Mouse (Mus musculus): ENCODE data around the gene Tmem108.
"Not testable (repeated sequence)": the region's sequence is repeated elsewhere in the genome, so short reads cannot be mapped to it uniquely, and the experiment has no call there.

The Tmem108 gene

DNA sequence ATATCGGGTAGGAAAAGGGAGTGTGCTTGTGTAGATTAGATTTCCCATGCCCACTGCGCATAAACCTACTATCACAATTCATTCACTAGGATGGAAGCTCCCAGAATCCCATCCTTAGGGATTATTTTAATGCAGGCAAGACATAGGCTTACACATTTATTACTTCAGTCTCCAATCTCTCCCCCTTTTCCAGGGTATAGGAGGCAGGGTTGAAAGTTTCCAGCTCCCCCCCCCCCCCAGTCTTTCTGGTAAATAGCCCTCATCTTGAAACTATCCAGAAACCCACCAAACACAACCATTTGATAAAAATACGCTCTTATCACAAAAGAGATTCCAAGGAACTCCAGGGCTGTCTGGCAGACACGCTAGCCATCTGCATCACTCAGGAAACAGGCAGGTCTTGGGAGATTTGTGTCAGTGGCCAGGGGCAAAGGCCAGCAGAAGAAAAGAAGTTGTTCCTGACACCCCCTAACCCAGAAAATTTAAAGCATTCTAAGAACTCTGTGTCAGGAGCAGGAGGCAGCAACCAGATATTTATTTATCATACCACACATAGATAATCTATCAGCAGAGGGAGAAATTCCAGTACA is 79.8 kb downstream of the Tmem108 start:
- DNase-seq (ENCODE audit: low spot score in 2 of 2): no peak

DNA sequence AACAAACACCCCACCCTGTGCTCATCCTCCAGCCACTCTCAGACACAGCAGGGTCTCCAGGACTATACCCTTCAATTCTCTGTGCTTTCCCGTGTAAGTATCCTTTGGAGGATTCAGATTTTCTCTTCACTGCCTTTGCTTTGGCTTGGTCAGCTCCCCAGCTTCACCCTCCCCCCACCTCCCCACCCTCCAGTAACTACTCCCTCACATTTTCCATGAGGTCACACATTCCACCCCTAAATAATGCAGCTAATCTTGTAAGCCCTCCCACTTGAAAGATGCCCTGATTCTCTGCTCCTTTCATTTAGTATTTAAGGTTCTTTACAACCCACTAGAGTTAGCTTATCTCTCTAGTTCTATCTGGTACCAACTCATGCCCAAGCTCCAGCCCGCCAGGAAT is 82.4 kb downstream of the Tmem108 start:
- DNase-seq (ENCODE audit: low spot score in 2 of 2): no peak

DNA sequence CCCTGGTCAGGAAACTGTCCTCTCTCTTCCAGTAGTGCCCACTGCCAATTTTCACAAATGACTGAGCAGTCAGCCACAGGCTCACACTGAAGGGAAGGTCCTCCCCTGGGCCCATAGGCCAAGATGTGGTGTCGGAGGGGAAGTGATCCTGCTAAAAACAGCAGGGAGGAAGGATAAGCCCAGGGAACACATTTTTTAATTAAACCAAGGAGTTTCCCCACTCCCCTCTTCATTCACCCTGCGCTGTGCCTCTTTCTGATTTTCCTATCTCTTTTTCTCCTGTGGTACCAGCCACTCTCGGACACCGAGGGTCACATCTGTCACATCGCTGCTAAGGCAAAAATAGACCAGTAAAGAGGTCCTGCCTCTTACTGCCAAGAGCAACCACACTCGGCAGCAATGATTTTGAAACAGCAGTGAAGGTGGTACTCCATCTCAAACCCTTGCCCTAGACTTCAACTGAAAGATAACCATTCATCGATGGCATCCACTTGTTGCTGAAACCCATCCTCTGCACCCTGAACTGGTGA is 83.0 kb downstream of the Tmem108 start:
- DNase-seq (ENCODE audit: low spot score in 2 of 2): no peak

DNA sequence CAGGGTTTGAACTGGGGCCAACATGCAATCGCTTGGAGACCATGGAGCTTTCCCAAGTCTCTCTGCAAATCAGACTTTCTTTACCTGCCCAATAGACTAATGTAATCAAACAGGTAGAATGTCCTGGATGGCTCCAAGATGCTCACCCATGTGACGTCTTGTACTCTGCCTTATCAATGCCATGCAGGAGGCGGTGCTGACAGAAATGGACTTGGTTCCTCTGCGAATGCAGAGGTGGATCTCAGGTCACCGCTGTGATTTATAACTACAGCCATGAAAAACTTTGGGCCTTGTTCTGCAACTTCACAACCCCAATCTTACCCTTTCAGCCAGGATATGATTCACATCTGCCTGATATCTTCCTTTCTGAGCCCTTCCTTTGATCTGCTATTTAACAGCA is 83.8 kb downstream of the Tmem108 start:
- DNase-seq (ENCODE audit: low spot score in 2 of 2): no peak

DNA sequence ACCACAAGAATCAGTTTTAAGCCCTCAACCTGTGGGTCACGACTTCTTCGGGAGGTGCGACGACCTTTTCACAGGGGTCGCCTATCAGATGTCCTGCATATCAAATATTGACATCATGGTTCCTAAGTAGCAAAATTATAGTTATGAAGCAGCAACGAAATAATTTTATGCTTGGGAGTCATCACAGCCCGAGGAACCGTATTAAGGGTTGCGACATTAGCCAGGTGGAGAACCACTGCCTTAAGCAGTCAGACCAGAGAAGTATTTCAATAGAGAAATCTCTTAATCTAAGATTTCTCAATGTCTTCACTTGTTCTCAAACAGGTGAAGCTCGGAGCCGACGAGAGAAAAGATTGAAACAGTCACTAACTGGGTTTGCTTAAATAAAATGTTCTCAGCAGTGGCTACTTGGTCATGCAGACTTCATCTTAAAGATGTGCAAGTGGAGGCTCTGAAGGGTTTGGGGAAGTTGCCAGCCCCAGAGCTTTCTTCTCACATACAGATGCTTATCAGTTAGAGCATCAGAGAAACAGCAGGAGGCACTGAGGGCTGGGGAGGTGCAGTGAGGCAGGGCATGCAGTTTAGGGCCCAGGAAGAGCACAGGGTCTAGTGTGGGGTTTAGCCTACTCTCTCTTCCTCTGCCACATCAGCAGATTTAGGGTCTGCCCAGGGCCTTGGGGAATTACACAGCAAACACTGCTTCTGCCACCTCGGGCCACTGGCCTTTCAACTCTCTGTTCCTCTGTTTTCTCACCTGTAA is 85.7 kb downstream of the Tmem108 start:
- DNase-seq (ENCODE audit: low spot score in 2 of 2): no peak

DNA sequence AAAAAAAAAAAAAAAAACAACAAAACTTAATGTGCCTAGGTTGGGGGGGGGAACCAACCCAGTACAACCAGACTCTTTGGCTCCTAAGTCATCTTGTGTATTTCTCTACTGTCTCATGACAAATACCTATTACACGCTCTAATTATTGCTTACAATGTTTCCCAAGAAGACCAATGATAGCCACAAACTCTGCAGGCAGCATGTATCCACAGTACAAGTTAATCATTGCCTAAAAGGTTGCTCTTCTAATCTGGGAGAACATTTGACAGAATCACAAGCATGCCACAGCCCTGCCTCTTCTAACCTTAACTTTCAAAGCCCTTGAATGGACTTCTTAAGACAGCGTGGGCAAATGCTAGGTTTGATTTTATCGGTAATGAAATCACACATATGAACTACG is 88.8 kb downstream of the Tmem108 start:
- no peak for DNase-seq (ENCODE audit: low spot score in 2 of 2)

DNA sequence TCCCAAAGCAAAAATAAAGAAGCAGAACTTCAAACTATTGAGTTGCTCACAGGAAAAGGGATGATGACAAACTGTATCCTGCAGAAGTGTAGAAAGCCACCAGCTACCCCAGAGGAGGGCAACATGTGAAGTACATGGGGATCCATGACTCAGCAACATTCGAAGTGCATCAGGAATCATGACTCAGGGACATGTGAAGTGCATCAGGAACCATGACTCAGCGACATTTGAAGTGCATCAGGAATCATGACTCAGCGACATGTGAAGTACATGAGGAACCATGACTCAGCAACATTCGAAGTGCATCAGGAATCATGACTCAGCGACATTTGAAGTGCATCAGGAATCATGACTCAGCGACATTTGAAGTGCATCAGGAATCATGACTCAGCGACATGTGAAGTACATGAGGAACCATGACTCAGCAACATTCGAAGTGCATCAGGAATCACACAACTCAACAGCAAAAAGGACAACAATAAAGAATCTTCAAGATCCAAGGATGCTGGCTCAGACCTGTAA is 91.0 kb downstream of the Tmem108 start:
- DNase-seq (ENCODE audit: low spot score in 2 of 2): not testable (repeated sequence)

DNA sequence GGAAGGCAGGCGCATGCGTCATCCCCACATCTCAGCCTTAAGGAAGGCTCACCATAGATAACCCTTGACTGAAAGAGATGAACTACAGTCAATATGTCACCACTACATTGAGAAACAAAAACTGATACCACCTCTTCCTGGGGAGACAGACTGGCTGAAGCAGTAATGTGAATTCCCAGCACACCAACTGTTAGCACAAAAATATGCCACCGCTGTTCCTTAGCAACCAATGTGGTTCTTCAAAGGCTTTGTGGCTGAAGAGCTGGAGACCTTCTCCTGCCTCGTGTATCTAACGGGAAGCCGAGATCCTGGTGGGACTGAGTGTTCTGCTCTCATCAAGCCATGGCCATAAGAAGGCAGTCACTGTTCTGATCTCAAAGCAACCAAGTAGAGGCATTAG is 92.8 kb downstream of the Tmem108 start:
- no peak for DNase-seq (ENCODE audit: low spot score in 2 of 2)

DNA sequence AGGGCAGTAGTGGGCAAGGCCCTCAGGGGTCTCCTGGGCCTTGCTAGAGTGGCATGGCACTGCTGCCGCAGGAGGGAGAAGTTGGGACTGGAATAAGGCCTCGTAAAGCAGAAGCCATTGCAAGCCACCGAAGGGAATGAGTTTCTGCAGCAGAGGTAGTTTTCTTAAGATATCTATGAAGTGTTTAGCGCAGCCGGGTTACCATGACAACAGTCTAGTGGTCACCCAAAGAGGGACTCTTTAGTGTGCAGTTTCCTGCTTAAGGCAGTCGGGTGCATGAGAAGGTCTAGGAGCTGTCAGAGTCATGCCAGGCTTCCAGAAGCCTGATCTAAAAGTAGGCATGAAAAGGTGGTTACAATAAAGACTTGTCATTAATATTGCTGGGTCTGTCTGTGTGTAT is 95.8 kb downstream of the Tmem108 start:
- no peak for DNase-seq (ENCODE audit: low spot score in 2 of 2)

DNA sequence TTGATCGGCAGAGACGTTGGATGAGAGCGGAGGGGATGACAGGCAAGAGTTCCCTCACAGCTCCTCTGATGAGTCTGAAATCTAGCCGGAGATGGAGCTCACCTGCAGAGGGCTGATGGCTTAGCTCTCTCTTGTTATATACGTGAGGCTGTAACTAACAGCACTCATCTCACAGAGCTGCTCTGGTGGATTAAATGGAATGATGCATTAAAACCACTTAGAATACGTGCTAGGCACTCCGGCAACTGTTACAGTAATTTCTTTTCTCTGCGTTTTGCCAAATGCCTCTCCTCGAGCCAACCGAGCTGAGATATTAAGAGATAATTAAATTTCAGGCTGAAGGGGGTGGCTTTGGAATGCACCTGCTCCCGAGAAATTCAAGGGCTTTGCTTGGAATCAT is 97.5 kb downstream of the Tmem108 start:
- DNase-seq (ENCODE audit: low spot score in 2 of 2): no peak

DNA sequence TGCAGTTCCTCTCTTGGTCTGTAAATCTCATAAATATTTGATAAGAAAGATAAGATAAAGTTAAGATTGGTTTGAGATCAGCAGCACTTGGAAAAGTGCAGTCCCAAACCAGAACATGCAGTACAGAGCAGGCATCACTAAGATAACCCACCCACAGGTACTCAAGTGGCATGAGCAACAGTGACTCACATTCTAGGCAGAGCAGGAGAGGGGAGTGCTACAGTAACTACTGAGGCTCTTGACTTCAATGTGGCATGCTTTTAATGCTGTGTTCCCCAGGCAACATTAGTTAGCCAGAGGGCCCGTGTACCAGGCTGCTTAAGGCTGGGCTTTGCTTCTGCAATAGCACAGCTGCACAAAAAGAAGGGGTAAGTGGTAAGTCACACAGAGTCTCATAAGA is 99.8 kb downstream of the Tmem108 start:
- no peak for DNase-seq (ENCODE audit: low spot score in 2 of 2)

DNA sequence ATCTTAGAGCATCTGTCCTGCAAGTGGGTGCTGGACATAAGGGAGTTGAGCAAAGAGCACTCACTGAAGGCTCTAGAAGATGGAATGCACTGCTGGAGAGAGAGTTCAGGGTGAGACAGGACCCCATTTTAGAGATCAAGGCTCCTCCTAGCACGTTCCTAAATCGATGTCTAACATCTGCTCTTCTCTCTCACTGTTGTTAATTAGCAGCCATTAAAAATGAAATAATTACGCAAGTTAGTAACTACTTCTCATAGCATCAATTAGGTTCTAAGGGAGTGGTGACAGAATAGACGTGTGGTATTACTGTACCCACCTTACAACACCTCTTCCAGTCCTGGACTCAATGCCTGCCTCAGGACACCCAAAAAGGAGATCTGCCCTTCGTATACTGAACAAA is 103.7 kb downstream of the Tmem108 start:
- DNase-seq (ENCODE audit: low spot score in 2 of 2): no peak

DNA sequence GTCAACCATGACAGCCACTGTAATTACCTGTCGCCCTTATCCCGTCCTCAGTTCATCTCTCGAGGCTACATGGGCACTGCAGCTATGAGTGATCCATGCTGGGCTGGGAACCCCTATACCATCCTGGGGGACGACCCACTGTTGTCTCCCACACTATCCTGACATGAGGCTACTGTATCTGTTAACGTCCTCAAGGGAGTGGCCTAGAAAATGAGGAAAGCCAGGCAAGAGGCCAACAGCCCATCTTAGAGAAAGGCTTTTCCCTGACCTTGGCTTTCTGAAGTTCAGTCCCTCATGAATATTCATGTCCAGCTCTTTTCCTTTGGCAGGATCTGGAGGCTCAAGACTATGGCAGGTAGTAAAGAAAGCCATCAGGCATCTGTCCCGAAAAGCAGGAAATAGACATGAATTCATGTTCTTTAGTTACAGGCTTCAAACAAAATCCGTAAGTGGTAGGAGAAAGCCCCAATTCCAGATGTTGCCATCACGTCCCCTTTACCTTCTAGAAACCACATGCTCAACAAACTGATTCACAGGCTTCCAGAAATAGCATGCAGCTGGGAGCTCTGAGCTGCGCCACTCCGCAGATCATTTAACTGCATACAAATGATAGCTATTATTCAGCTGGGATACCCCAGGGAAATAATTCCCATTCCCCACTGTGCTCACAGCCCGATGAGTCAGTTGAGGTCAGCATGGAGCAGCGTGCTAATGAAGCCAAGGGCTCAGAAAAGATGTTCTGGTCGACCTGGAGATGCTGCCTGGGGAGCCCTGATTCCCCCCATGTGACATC is 104.3 kb downstream of the Tmem108 start:
- DNase-seq (ENCODE audit: low spot score in 2 of 2): no peak

DNA sequence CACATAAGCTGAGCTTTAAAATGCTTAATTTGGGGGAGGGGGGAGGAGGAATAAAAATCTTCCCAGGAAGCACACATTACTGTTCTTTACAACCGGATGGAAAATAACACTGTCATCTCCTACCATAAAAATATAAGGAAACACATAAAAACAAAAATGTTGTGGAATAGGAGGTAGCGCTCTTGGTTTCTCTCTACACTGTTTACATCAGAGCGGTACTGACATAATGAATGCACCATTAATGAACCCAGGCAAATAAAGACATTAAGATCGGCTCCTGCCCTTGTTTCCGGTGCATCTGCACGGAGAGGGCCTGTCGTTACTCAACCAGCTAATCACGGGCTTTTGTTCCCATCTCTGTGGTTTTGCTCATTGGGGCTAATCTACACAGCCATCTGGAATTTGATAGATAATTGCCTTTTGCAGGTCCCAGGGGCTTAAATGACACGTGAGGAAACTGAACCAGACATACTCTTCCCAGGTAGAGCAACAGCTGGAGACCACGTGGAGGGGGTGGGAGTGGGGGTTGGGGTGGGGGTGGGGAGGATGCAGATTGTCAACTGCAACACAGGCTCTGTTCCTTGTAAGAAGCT is 107.5 kb downstream of the Tmem108 start:
- peak in 1 of 2 experiments; percentile 34 for DNase-seq (ENCODE audit: low spot score in 2 of 2)

DNA sequence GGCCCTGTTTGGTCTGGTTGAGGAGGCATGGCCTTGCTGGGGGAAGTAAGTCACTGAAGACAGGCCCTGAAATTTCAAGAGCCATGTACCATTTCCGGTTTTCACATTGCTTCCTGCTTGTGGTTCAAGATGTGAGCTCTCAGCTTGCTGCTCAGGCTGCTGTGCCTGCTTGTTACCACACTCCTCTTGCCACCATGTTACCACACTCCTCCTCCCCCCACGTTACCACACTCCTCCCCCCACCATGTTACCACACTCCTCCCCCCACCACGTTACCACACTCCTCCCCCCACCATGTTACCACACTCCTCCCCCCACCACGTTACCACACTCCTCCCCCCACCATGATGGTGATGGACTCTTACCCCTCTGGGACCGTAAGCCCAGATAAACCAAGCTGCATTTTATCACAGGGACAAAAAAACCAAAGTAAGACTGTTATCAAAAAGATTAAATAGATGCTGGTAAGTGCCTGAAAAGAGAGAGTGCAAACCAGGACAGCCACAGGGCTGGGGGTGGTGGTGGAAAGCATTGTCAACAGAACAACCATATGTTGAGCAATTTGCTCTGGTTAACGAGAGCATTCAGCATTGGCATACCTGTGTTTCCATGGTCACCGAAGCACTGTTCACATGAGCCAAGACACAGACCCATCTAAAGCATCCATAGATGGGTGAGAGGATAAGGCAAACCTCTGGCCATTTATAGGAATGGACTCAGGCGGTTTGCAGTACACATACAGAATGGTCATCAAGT is 109.3 kb downstream of the Tmem108 start:
- no peak for DNase-seq (ENCODE audit: low spot score in 2 of 2)

DNA sequence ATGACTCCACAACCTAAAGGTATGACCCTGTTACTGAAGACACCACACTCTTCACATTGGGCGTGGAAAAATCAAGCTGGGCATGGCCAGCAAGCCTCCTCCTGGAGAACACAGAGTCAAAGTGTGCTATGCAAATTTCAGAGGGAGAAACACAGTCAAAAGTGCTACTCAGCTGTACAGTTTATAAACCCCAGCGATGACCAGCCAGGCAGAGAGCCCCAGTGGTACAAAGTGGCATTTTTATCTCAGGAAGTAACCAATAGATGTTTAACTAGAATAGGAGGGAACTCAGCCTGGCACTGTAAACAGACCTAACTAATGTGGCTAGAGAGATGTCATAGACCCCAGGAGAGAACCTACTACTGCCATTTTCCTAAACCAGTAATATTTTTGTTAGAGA is 115.0 kb downstream of the Tmem108 start:
- DNase-seq (ENCODE audit: low spot score in 2 of 2): peak in 1 of 2 experiments; percentile 14

DNA sequence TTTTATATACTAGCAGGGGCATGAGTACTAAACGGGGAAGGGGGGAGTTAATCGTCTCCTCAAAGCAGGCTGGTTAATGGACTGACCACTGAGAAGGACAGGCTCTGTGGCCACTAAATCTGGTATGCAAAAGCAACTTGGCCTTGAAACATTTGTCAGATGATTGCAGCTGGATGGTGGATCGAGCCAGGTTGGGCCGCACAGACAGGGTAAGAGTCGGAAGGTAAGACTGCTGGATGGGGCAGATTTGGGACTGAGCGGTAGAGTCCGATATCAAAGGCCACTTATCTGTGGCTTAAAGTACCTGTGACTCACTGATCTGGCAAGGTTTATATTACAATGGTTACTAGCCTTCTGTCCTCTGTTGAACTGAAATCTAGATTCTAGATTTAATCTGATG is 115.9 kb downstream of the Tmem108 start:
- no peak for DNase-seq (ENCODE audit: low spot score in 2 of 2)

DNA sequence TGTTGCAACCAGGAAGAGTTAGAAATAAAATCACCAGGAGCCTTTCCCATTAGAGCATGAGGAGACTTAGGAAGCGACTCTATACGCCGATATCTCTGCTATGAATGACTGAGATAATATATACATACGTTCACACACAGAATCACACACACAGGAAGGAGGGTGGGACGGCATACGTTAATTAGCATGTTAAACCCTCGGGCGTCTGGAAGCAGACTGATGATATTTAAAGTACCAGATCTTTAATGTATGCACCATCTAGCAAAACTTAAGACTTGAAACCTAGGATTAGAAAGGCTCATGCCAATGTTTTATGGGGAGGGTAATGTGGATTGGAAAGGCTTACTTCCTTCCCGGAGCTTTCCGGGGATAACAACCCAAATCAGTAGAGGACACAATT is 119.3 kb downstream of the Tmem108 start:
- DNase-seq (ENCODE audit: low spot score in 2 of 2): no peak

DNA sequence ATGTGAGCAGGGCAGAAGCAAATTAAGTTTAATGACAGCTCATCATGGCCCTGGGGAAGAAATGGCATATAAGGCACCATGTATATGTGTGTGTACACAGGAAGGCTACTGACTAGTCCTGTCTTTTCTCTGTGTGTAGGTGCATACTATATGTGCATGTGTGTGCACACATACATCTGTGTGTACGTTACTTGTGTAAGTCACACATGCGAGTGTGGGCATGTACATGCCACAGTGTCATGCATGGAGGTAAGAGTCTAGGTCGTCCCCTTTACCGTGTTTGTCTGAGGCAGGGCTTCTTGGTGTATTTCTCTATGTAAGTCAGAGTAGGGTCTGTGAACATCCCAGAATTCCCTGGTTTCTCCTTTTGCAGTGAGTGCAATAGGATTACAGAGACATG is 120.3 kb downstream of the Tmem108 start:
- DNase-seq (ENCODE audit: low spot score in 2 of 2): no peak

DNA sequence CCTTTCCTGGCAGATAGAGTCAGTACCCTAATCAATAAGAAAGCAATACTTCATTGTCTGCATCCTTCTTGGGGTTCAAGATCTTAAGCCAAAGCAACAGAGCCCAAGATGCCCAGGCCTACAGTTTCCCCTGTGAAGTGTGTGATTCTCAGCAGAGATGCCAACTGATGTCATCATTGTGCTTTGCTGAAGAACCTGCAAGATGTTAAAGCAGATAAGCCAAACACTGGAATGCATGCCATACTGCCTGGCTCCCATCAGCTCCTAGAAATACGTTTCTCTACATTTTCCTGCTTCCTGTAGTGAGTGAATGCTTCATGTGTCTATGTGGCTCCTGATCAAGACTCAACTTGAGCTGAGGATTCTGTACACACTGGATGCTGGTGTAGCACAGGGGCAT is 122.2 kb downstream of the Tmem108 start:
- no peak for DNase-seq (ENCODE audit: low spot score in 2 of 2)

DNA sequence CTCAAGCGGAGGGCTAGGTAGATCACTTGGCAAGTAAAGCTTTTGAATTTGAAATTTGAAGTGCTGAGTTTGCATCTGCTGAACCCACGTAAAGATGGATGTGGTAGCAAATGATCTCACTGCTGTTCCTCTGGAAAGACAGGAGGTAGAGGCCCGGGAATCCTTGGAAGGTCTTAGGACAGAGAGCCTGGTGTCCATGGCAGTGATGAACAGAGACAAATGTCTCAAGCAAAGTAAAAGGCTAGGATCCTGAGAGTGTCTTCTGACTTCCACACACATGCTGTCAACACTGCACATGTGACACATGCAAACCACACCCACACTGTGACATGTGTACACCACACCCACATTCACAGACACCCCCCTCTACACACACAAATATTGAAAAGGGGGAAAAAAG is 124.2 kb downstream of the Tmem108 start:
- DNase-seq (ENCODE audit: low spot score in 2 of 2): no peak
